Mouse (Mus musculus): Measurements from ENCODE around the gene Olfr1364.

DNA sequence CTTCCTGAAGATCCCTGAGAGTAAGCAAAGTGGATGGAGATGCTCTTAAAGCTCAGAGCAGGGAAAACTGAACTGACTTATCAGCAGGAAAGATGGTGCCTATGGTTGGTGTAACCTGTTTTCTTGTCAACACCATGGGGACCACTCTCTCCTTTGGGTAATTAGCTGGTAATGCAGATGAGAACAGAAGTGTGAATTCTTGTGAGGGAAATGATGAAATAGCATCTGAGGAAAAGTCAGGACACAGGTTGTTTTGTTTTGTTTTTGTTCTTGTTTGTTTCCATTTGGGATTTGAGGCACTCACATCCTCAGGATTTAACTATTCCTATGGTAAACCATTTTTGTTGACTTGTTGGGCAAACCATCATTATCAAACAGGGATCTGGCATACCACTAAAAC lies 32.4 kb upstream of the Olfr1364 start, which contains the start of gene Olfr1362:
- TF ChIP-seq CTCF (IDR thresholded peaks at IDR 0.05; ENCODE audit: low read depth, low read length) (no peak), POLR2A (IDR thresholded peaks at IDR 0.05; ENCODE audit: insufficient read depth, low read length) (no peak)
